Comparison of ENCODE assay signal across 15 mouse cellular contexts in genomic region chr8:49069451-49069850, GRCm38 (mm10).
"Had no signal": no experiment of that assay in that cellular context is flagged by ENCODE, and none has a peak within 500 bp of the region (broad histone marks: within the 10 kb centered on the region; RNA-seq: fewer than 3 reads in every experiment).

No protein-coding gene starts in this region.

- H3K4me3 ChIP-seq: layer of hippocampus, adult 2 months; limb, embryonic 13.5 days had no signal

- H3K4me2 ChIP-seq: limb, embryonic 13.5 days; midbrain, embryonic 11.5 days had no signal

- H3K27ac ChIP-seq: layer of hippocampus, adult 2 months; limb, embryonic 13.5 days; liver, embryonic 14.5 days had no signal

- H3K27me3 ChIP-seq: limb, embryonic 13.5 days had no signal

- ATAC-seq: lung, postnatal 0 days had no signal

- H3K36me3 ChIP-seq: limb, embryonic 13.5 days had no signal

- H3K4me1 ChIP-seq: limb, embryonic 13.5 days had no signal

- H3K9me3 ChIP-seq: limb, embryonic 13.5 days had no signal

- DNase-seq: kidney, adult 8-10 months; kidney, postnatal 10 days; kidney, postnatal 4 days; left cerebral cortex, postnatal 4 days; lung, adult 18-20 months; lung, postnatal 4 days; right cerebral cortex, postnatal 4 days; spleen, adult 18-20 months; thymus, adult 18-20 months; thymus, postnatal 25 days had no signal

- H3K9ac ChIP-seq: limb, embryonic 13.5 days; liver, embryonic 14.5 days had no signal
